Mouse (Mus musculus) cerebellum, adult 2 months (tissue): ENCODE data around the gene Kif16b.

Experiments used
- CTCF ChIP-seq: fragments of 200-500 bp; IDR thresholded peaks from 2 replicates; pipeline ENCODE4 v1.5.1; 2011; ENCODE audit warnings: low read depth, mild to moderate bottlenecking, control low read depth, low read length, moderate library complexity, borderline replicate concordance; ENCODE audit not compliant: insufficient read depth
- POLR2A ChIP-seq: fragments of 200-500 bp; IDR thresholded peaks from 2 replicates; pipeline ENCODE4 v1.6.1; 2011; ENCODE audit warnings: low read length, control low read depth, borderline replicate concordance; ENCODE audit not compliant: insufficient read depth

- TF ChIP-seq CTCF (peak; percentile 74), POLR2A (no peak)
These were observed 290.2 kb downstream of the Kif16b start for GRCm38 (mm10) chr2:142611113-142611512.
